Mouse (Mus musculus): ENCODE data around the gene Ncstn. TPM values are rescaled to one million over a fixed set of nuclear protein-coding genes. Genes with fewer than 3 reads are reported as not detected.

Ncstn gene
- polyA plus RNA-seq, 1 experiment from 2014 or later: 144 TPM

DNA sequence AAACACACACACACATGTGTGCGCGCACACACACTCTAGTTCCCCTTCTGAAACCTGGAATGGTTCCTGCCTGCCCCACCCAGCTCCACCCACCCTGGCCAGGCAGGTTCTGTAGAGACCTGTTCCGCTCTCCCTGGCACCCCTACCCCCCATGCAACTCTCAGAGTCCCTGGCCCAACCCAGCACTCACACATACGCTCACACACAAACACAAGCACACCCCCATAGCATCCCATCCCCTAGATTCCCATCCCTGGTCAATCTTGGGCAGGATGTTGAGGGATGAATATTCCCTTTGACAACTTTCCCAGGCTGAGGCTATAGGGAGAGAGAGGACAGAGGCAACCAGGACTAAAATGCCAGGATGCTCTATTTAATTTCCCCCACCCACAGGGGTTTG is 63.3 kb downstream of the Ncstn start:
- TF ChIP-seq CTCF (IDR thresholded peaks at IDR 0.05): no peak
- ATAC-seq: no peak
- no peaks in the 10 kb centered on the region for H3K27me3 ChIP-seq
- DNase-seq (ENCODE audit: low read depth, low spot score): no peak
- ChIA-PET CTCF (interaction anchor here (1.0 kb wide), 1 partner anchor 14 kb away, joined by 3 read pairs; no protein-coding TSS in a partner anchor), POLR2A (no interaction called here)
- in situ Hi-C loops (cut with MboI; ENCODE audit: low pct_unique_long_range_greater_than_20kb): no loop called here

DNA sequence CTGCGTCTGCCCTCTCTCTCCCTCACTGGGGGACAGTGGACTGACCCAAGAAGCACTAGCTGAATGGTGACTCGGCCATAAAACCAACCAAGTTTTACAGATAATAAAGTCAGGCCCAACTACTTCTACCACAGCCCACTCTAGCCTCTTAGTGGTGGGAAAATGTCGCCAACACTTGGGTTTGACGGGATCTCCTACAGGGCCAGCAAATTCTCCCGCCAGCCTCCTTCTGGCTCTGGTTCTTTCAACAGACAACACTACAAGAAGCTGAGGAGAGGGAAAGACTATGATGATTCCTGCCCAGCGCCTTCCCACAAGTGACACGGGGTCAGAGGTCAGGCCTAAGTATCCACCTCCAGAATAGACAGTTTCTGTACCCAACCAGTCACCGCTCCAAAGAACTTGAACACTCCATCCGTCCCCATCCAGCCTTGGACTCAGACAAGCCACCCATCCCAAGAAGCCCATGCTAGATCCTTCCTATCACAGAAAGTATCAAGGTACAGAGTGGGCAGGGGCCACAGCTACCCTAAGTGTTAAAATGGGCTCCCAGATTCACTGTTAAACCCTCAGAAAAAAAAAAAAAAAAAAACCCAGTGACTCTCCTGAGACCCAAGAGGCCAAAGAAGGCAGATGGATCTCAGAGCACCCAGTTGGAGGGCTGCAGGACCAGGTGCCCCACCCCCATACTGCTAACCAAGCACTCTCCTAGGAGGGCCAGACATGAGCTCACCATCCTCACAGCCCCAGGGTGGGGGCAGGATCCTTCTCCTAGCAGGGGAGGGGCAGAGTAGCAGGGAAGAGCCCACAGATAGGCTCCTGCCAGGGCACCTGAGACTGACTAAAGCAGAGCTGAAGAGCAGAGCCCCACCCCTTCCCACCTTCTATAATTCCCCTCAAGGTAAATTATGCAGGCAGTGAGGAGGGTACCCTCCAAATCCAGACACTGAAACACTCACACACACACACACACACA is 64.0 kb downstream of the Ncstn start:
- ATAC-seq: no peak
- POLR2A ChIA-PET: no interaction called here
- no peak for TF ChIP-seq CTCF (IDR thresholded peaks at IDR 0.05)
- DNase-seq (ENCODE audit: low read depth, low spot score): no peak
- H3K27me3 ChIP-seq: no peaks in the 10 kb centered on the region
- in situ Hi-C loops (cut with MboI; ENCODE audit: low pct_unique_long_range_greater_than_20kb): no loop called here
- CTCF ChIA-PET: interaction anchor here (0.7 to 1.0 kb wide), 2 partner anchors 13 to 29 kb away, joined by 3 read pairs; no protein-coding TSS in a partner anchor

DNA sequence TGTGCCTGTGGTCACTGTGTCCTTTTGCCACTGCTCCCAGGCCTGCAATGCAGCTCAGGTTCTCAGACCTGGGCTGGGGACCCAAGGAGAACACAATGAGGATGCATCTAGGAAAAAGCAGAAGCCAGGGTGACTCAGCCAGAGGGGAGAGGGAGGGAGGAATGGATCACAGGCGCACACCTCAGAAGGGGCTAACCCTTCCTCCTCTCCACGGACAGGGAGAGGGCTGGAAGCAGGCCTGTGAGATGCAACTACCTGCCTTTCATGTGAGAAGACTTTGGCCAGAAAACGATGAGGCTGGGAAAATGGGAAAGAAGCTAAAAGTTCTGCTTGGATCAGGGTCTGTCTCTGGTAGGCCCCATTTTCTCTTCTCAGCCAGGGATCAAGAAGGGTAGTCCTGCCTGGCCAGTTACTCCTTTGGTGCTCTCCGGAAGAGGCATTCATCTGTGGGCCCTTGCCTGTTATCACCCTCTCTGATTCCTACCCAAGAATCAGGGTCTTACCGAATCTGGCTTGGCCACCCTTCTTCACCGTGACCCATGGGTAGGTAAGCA is 65.0 kb downstream of the Ncstn start:
- in situ Hi-C loops (cut with MboI; ENCODE audit: low pct_unique_long_range_greater_than_20kb): no loop called here
- H3K27me3 ChIP-seq: no peaks in the 10 kb centered on the region
- TF ChIP-seq CTCF (IDR thresholded peaks at IDR 0.05): no peak
- CTCF ChIA-PET: no interaction called here
- POLR2A ChIA-PET: no interaction called here
- DNase-seq (ENCODE audit: low read depth, low spot score) (no peak), ATAC-seq (no peak)

DNA sequence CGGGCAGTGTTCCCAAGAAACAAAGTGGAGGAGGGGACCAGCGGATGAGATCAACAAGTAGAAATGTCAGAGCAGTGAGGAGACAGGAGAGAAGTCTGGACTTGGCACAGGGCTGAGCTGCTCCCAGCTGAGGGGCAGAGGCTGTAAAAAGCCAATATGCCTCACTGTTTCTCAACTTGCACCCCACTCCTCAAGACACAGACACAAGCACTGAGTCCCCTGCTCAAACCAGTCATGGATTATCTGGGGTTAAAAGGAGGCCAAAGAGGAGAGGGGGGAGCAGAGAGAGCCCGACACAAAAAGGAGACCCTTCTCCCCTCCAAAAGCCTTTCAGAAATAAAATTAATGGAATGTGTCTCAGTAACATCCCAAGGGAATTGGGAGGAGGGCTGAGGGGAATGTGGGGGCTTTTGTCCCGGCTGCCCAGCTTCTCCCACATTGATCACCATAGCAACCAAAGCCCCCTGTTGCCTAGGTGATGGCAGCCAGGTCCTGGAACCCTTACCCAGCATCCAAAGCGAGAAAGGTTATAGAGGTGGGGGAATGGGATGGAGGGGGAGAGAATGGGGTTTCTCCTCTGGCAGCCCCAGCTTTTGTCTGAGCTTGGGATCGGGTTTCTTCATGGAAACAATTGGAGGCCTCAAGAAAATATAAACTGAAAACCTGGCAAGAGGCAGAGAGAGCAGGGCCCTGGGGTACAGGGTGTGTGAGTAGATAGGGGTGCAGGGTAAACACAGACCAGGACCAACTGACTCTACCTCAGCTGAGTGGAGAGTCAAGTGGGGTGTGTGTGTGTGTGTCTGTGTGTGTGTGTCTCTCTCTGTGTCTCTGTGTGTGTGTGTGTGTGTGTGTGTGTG is 65.7 kb downstream of the Ncstn start:
- no peaks in the 10 kb centered on the region for H3K27me3 ChIP-seq
- POLR2A ChIA-PET: no interaction called here
- CTCF ChIA-PET: no interaction called here
- in situ Hi-C loops (cut with MboI; ENCODE audit: low pct_unique_long_range_greater_than_20kb): no loop called here
- DNase-seq (ENCODE audit: low read depth, low spot score) (no peak), ATAC-seq (no peak)
- no peak for TF ChIP-seq CTCF (IDR thresholded peaks at IDR 0.05)

DNA sequence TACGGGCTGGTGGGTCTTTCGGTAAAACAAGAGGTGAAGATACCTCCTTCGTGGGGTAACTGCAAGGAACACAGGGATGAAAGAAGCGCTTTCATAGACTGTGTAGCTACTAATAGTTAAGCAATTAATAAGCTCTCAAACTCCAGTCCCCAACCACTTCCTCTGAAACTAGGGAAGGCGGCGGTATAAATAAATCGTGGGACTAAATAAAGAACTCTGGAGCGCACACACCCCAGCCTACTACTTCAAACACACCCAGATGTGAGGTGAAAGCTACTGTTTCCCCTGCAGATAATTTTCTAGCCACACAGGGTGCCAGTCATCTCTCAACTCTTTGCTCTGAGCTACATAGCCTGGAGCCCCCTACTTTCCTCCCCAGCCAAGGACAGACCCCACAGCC is 66.6 kb downstream of the Ncstn start:
- ChIA-PET POLR2A (no interaction called here), CTCF (no interaction called here)
- DNase-seq (ENCODE audit: low read depth, low spot score) (no peak), ATAC-seq (no peak)
- no peak for TF ChIP-seq CTCF (IDR thresholded peaks at IDR 0.05)
- in situ Hi-C loops (cut with MboI; ENCODE audit: low pct_unique_long_range_greater_than_20kb): no loop called here
- no peaks in the 10 kb centered on the region for H3K27me3 ChIP-seq

Other genes with a start within 250 kb of the Ncstn start
- 0.01 TPM for gene Cd84, start 243.1 kb downstream of the Ncstn start, polyA plus RNA-seq (2021)
- gene Gm10521, start 187.1 kb downstream of the Ncstn start, polyA plus RNA-seq (2021): not detected
- not detected for gene Slamf6, start 165.3 kb downstream of the Ncstn start, polyA plus RNA-seq (2021)
- 11.5 TPM for gene Vangl2, start 54.4 kb downstream of the Ncstn start, polyA plus RNA-seq (2021)
- gene Nhlh1, start 25.2 kb downstream of the Ncstn start, polyA plus RNA-seq (2021): not detected
- 181 TPM for gene Copa, start 266 bp downstream of the Ncstn start, polyA plus RNA-seq (2021)
- 104 TPM for gene Pex19, start 44.0 kb upstream of the Ncstn start, polyA plus RNA-seq (2021)
- 162 TPM for gene Dcaf8, start 65.3 kb upstream of the Ncstn start, polyA plus RNA-seq (2021)
- 723 TPM for gene Pea15a, start 124.0 kb upstream of the Ncstn start, polyA plus RNA-seq (2021)
- gene Casq1, start 137.1 kb upstream of the Ncstn start, polyA plus RNA-seq (2021): 4.2 TPM
- gene Atp1a4, start 175.6 kb upstream of the Ncstn start, polyA plus RNA-seq (2021): 0.06 TPM
- gene Igsf8, start 178.8 kb upstream of the Ncstn start, polyA plus RNA-seq (2021): 148 TPM
- 0.69 TPM for gene Atp1a2, start 215.3 kb upstream of the Ncstn start, polyA plus RNA-seq (2021)
- 0.08 TPM for gene Kcnj9, start 246.5 kb upstream of the Ncstn start, polyA plus RNA-seq (2021)